Mouse (Mus musculus): ENCODE results near the gene Aldh1a3. TPM values are rescaled to one million over a fixed set of nuclear protein-coding genes. Genes with fewer than 3 reads are reported as not detected.

Aldh1a3 gene
- polyA plus RNA-seq, 1 experiment, result 4.0 TPM

DNA sequence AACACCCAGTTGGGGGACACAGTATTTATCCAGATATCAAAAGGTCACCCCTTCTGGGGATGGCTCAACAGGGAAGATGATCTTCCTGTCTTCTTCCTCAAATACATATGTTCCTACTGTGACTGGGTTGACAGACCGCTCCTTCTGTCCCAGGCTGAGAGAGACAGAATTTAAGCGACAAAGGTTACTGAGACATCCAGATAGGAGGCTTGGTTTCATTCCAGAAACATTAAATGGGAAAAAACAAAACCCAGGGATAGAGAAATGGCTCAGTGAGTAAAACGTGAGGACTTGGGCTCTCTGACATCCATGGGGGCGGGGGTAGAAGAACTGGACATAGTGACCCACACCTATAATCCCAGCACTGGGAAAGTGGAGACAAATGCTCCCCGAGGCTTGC lies 24.4 kb downstream of the Aldh1a3 start:
- Histone ChIP-seq H3K36me3 (ENCODE audit: control insufficient read depth, insufficient read depth) (no peaks in the 10 kb centered on the region), H3K27me3 (ENCODE audit: control insufficient read depth, insufficient read depth, insufficient read length) (no peaks in the 10 kb centered on the region), H3K79me3 (ENCODE audit: low read depth) (no peaks in the 10 kb centered on the region), H3K79me2 (ENCODE audit: control insufficient read depth, insufficient read depth) (no peaks in the 10 kb centered on the region), H3ac (ENCODE audit: control insufficient read depth, insufficient read length, low read depth) (no peak overlapping the region), H3K4me3 (ENCODE audit: insufficient read depth, poor library complexity, severe bottlenecking) (no peak overlapping the region)
- TF ChIP-seq CEBPB (IDR thresholded peaks at IDR 0.05; ENCODE audit: low read depth) (no peak), FOSL1 (IDR thresholded peaks at IDR 0.05; ENCODE audit: insufficient read depth, low read length, poor library complexity, severe bottlenecking) (no peak), MYOD1 (IDR thresholded peaks at IDR 0.05; ENCODE audit: control insufficient read depth, insufficient read length, low read depth) (no peak), CTCF (IDR thresholded peaks at IDR 0.05; ENCODE audit: control insufficient read depth, insufficient read depth, insufficient read length) (no peak), MAX (IDR thresholded peaks at IDR 0.05) (no peak), MYOG (IDR thresholded peaks at IDR 0.05; ENCODE audit: control insufficient read depth, extremely low read depth, insufficient read length) (no peak), USF1 (IDR thresholded peaks at IDR 0.05; ENCODE audit: low read depth) (no peak)

DNA sequence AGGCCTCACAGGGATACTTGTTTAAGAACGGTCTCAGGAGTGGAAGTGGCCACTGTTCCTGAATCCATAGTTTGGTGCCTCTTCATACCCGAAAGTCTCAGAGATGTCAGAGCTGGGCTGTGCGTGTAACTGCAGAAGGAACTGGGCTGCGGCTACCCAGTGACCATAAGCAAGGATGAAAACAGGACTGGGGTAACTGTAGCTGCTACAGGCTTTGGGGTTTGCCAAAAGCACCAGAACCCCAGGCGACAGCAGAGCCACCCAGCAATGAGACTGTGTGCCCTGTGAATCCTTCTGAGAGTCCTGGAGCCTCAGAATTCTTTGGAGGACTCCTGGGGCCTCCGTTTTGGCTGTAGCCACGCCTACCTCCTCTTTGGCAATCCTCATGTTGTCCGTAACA lies 25.7 kb downstream of the Aldh1a3 start:
- Histone ChIP-seq H3K36me3 (ENCODE audit: control insufficient read depth, insufficient read depth) (no peaks in the 10 kb centered on the region), H3K4me3 (ENCODE audit: insufficient read depth, poor library complexity, severe bottlenecking) (no peak overlapping the region), H3K27me3 (ENCODE audit: control insufficient read depth, insufficient read depth, insufficient read length) (no peaks in the 10 kb centered on the region), H3K79me3 (ENCODE audit: low read depth) (no peaks in the 10 kb centered on the region), H3K79me2 (ENCODE audit: control insufficient read depth, insufficient read depth) (no peaks in the 10 kb centered on the region), H3ac (ENCODE audit: control insufficient read depth, insufficient read length, low read depth) (no peak overlapping the region)
- TF ChIP-seq MYOD1 (IDR thresholded peaks at IDR 0.05; ENCODE audit: control insufficient read depth, insufficient read length, low read depth) (no peak), FOSL1 (IDR thresholded peaks at IDR 0.05; ENCODE audit: insufficient read depth, low read length, poor library complexity, severe bottlenecking) (no peak), MAX (IDR thresholded peaks at IDR 0.05) (no peak), MYOG (IDR thresholded peaks at IDR 0.05; ENCODE audit: control insufficient read depth, extremely low read depth, insufficient read length) (no peak), USF1 (IDR thresholded peaks at IDR 0.05; ENCODE audit: low read depth) (no peak), CEBPB (IDR thresholded peaks at IDR 0.05; ENCODE audit: low read depth) (no peak), CTCF (IDR thresholded peaks at IDR 0.05; ENCODE audit: control insufficient read depth, insufficient read depth, insufficient read length) (no peak)

GRCm38 (mm10) chr7:66397288-66397687 lies 30.0 kb downstream of the Aldh1a3 start:
- H3K79me3 ChIP-seq (ENCODE audit: low read depth), result no peaks in the 10 kb centered on the region
- H3K79me2 ChIP-seq (ENCODE audit: control insufficient read depth, insufficient read depth), result no peaks in the 10 kb centered on the region
- H3K4me3 ChIP-seq (ENCODE audit: insufficient read depth, poor library complexity, severe bottlenecking), result no peak overlapping the region
- TF ChIP-seq CEBPB (IDR thresholded peaks at IDR 0.05; ENCODE audit: low read depth), result no peak
- no peak for TF ChIP-seq FOSL1 (IDR thresholded peaks at IDR 0.05; ENCODE audit: insufficient read depth, low read length, poor library complexity, severe bottlenecking)
- TF ChIP-seq MAX (IDR thresholded peaks at IDR 0.05), result no peak
- TF ChIP-seq USF1 (IDR thresholded peaks at IDR 0.05; ENCODE audit: low read depth), result no peak
- no peak for TF ChIP-seq CTCF (IDR thresholded peaks at IDR 0.05; ENCODE audit: control insufficient read depth, insufficient read depth, insufficient read length)
- no peak for TF ChIP-seq MYOD1 (IDR thresholded peaks at IDR 0.05; ENCODE audit: control insufficient read depth, insufficient read length, low read depth)
- no peak for TF ChIP-seq MYOG (IDR thresholded peaks at IDR 0.05; ENCODE audit: control insufficient read depth, extremely low read depth, insufficient read length)
- H3K36me3 ChIP-seq (ENCODE audit: control insufficient read depth, insufficient read depth), result no peaks in the 10 kb centered on the region
- H3ac ChIP-seq (ENCODE audit: control insufficient read depth, insufficient read length, low read depth), result no peak overlapping the region
- no peaks in the 10 kb centered on the region for H3K27me3 ChIP-seq (ENCODE audit: control insufficient read depth, insufficient read depth, insufficient read length)

DNA sequence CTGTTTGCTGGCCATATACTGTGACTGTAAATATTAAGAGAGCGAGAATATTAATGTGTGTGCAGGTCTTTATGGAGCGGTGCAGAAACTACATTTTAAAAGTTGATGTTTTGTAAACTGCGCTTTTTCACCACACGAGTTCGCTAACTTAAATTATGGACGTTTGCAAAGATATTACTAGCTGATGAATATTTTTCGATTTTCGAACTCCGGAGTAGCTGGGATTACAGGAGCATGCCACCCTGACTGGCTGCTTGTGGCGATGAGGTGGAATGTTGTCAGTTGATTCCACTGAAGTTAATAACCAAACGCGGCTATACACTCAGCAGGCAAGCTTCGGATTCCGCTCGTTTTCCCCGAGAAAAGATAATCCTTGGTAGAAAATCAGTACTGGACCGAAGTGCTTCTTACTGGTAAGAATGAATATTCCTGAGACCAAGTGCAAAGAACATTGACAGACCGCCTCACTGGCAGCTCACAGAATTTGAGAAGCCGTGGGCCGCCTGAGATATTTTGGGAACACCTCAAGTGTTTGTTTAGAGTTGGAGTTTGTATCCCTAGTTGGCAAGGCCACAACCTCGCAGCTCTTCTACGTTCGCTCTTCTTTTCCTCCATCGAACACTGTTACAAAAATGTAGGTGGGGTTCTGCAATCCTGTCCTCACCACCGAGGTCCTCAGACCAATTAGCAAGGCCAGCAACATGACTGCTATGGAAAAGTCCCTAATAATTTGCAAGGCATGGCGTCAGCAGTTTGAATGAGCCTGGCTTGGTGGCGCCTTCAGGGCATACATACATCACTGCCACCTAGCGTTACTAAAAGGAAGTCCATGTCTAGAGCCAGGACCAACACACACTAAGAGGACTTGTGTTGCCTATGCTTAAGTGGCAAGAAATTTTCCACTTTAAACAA lies 38.4 kb downstream of the Aldh1a3 start:
- H3ac ChIP-seq (ENCODE audit: control insufficient read depth, insufficient read length, low read depth), result peak overlapping the region; percentile 89
- H3K27me3 ChIP-seq (ENCODE audit: control insufficient read depth, insufficient read depth, insufficient read length), result no peaks in the 10 kb centered on the region
- H3K36me3 ChIP-seq (ENCODE audit: control insufficient read depth, insufficient read depth), result peaks cover 7% of the 10 kb centered on the region
- peak overlapping the region; percentile 72 for H3K4me3 ChIP-seq (ENCODE audit: insufficient read depth, poor library complexity, severe bottlenecking)
- TF ChIP-seq CTCF (IDR thresholded peaks at IDR 0.05; ENCODE audit: control insufficient read depth, insufficient read depth, insufficient read length), result peak; percentile 65
- TF ChIP-seq MAX (IDR thresholded peaks at IDR 0.05), result no peak
- H3K79me3 ChIP-seq (ENCODE audit: low read depth), result peaks cover 37% of the 10 kb centered on the region
- H3K79me2 ChIP-seq (ENCODE audit: control insufficient read depth, insufficient read depth), result peaks cover 52% of the 10 kb centered on the region

DNA sequence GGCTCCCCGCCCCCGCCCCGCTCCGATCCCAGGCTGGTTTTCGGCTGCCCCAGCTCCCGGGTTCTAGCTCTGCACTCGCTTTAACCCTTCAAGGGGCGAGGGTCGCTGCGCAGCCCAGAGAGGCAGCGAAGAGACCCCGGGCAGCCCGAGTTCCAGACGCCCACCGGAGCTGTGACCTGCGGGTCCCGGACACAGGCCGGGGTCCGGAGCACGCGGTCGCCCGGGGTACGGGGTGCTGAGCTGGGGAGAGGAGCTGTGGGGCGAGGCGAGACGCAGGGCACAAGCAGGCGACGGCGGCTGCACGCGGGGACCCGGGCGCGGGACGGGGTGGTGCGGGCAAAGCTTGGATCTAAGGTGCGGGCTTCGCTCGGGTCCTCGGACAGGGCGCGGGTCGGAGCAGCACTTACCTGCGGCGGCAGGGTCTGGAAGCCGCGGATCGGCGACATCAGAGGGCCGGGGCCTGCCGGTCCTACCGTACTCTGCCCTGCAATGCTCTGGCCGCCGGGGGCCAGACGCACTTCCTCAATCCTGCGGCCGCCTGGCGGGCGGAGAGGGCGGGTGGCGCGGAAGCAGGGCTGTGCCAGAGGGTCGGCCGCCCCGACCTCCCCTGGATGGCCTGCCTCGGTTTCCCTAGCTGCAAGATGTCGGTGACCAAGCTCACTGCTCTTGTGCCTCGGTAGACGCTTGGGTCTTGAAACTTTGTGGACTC lies 39.4 kb downstream of the Aldh1a3 start, which contains the start of gene Lrrk1:
TSS of gene Lrrk1 (minus strand) at position 538 of the 709 bp plus-strand sequence.
- no peaks in the 10 kb centered on the region for H3K27me3 ChIP-seq (ENCODE audit: control insufficient read depth, insufficient read depth, insufficient read length)
- peak within 1 kb of the TSS; percentile 89 for H3ac ChIP-seq (ENCODE audit: control insufficient read depth, insufficient read length, low read depth)
- peaks cover 46% of the 10 kb centered on the region for H3K79me3 ChIP-seq (ENCODE audit: low read depth)
- TF ChIP-seq MYOD1 (IDR thresholded peaks at IDR 0.05; ENCODE audit: control insufficient read depth, insufficient read length, low read depth), result no peak
- TF ChIP-seq CEBPB (IDR thresholded peaks at IDR 0.05; ENCODE audit: low read depth), result no peak
- no peak for TF ChIP-seq CTCF (IDR thresholded peaks at IDR 0.05; ENCODE audit: control insufficient read depth, insufficient read depth, insufficient read length)
- TF ChIP-seq MYOG (IDR thresholded peaks at IDR 0.05; ENCODE audit: control insufficient read depth, extremely low read depth, insufficient read length), result no peak
- TF ChIP-seq FOSL1 (IDR thresholded peaks at IDR 0.05; ENCODE audit: insufficient read depth, low read length, poor library complexity, severe bottlenecking), result no peak
- TF ChIP-seq USF1 (IDR thresholded peaks at IDR 0.05; ENCODE audit: low read depth), result no peak
- no peak for TF ChIP-seq MAX (IDR thresholded peaks at IDR 0.05)
- H3K4me3 ChIP-seq (ENCODE audit: insufficient read depth, poor library complexity, severe bottlenecking), result peak within 1 kb of the TSS; percentile 72
- H3K36me3 ChIP-seq (ENCODE audit: control insufficient read depth, insufficient read depth), result peaks cover 7% of the 10 kb centered on the region
- H3K79me2 ChIP-seq (ENCODE audit: control insufficient read depth, insufficient read depth), result peaks cover 61% of the 10 kb centered on the region
